ENCODE assay signal across 17 mouse cellular contexts in genomic region chr2:59467085-59467484, GRCm38 (mm10). TPM values are rescaled to one million over a fixed set of nuclear protein-coding genes. Genes with fewer than 3 reads are reported as not detected.
"Had no signal": no experiment of that assay in that cellular context is flagged by ENCODE, and none has a peak within 500 bp of the region (broad histone marks: within the 10 kb centered on the region; RNA-seq: fewer than 3 reads in every experiment).

No protein-coding gene starts in this region.

- H3K36me3 ChIP-seq: kidney, embryonic 15.5 days; limb, embryonic 15.5 days; liver, embryonic 12.5 days; midbrain, embryonic 13.5 days; neural tube, embryonic 15.5 days had no signal

- H3K27me3 ChIP-seq: kidney, embryonic 15.5 days; limb, embryonic 15.5 days; liver, embryonic 12.5 days; midbrain, embryonic 13.5 days; neural tube, embryonic 15.5 days had no signal

- DNase-seq: kidney, adult 18-20 months; kidney, postnatal 14 days; left cerebral cortex, postnatal 4 days; lung, embryonic 14.5 days; lung, postnatal 10 days; lung, postnatal 4 days; right cerebral cortex, adult 18-20 months; thymus, adult 2 months; thymus, postnatal 25 days had no signal

- H3K9me3 ChIP-seq: kidney, embryonic 15.5 days; limb, embryonic 15.5 days; liver, embryonic 12.5 days; midbrain, embryonic 13.5 days; neural tube, embryonic 15.5 days had no signal

- H3K4me3 ChIP-seq: kidney, embryonic 15.5 days; layer of hippocampus, adult 2 months; limb, embryonic 15.5 days; liver, embryonic 12.5 days; midbrain, embryonic 13.5 days; neural tube, embryonic 15.5 days had no signal

- ATAC-seq: liver, embryonic 12.5 days; midbrain, embryonic 13.5 days had no signal

- H3K27ac ChIP-seq: kidney, embryonic 15.5 days; layer of hippocampus, adult 2 months; limb, embryonic 15.5 days; liver, embryonic 12.5 days; midbrain, embryonic 13.5 days; neural tube, embryonic 15.5 days had no signal

- H3K9ac ChIP-seq: kidney, embryonic 15.5 days; limb, embryonic 15.5 days; liver, embryonic 12.5 days; lung, embryonic 14.5 days; midbrain, embryonic 13.5 days; neural tube, embryonic 15.5 days had no signal

- H3K4me2 ChIP-seq: kidney, embryonic 15.5 days; limb, embryonic 15.5 days; liver, embryonic 12.5 days; lung, embryonic 14.5 days; midbrain, embryonic 13.5 days; neural tube, embryonic 15.5 days had no signal

- H3K4me1 ChIP-seq: liver, embryonic 12.5 days had no signal

RNA-seq across cellular contexts. Expression of gene Dapl1, which starts 17.4 kb away (rescaled TPM):
- polyA plus RNA-seq: liver, embryonic 12.5 days; liver, embryonic 16.5 days; neural tube, embryonic 11.5 days had no signal
